Mouse (Mus musculus): Measurements from ENCODE around the gene Serpina1e.
A peak's percentile ranks its signal among the peaks of the same experiment; 100 is the strongest.
"Not testable (repeated sequence)": the region's sequence is repeated elsewhere in the genome, so short reads cannot be mapped to it uniquely, and the experiment has no call there.

Gene Serpina1e

DNA sequence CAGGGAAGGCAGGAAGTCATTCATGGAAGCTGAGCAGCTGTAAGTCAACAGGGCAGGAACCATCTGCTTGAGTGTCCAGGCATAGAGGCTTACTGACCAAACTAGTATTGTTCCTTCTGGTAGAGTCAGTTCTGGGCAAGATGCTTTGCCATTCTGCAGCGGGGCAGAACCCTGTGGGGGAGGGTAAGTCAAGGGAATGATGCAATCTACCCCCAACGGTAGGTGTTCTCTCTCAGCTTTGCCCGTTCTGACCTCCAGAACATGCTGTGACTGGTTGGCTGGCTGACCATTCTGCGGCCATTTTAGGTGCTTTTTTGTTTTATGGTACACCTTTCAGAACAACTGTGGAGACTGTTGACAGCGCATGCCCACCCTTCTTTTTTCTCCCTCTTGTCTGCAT is 3.6 kb upstream of the Serpina1e start:
- DNase-seq: no peak

- no peak for DNase-seq
These were observed 2.9 kb upstream of the Serpina1e start for GRCm38 (mm10) chr12:103961716-103962115.

- not testable (repeated sequence) for DNase-seq
These were observed 2.2 kb downstream of the Serpina1e start for GRCm38 (mm10) chr12:103956555-103956954.

DNA sequence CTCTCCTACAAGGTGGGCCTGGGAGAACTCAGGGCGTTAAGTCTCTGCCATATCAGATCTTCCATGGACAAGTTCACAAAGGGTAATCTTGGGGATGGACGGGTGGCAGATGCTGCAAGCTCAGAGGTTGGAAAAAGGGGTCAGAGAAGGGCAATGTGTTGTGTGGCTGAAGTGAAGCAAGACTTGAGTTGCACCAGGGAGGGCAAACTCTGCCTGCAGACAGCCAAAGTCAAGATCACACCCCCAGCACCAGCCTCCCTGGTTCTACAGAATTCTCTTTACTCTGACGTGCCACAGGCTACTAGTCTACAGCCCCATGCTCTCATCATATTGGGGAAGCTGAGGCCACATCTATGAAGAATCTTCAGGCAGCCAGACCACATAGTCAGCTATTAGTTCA is 5.8 kb downstream of the Serpina1e start:
- not testable (repeated sequence) for DNase-seq

- no peak for DNase-seq
These were observed 12.5 kb downstream of the Serpina1e start for GRCm38 (mm10) chr12:103946243-103946642.

- DNase-seq: not testable (repeated sequence)
These were observed 49.6 kb downstream of the Serpina1e start for GRCm38 (mm10) chr12:103909181-103909580.

DNA sequence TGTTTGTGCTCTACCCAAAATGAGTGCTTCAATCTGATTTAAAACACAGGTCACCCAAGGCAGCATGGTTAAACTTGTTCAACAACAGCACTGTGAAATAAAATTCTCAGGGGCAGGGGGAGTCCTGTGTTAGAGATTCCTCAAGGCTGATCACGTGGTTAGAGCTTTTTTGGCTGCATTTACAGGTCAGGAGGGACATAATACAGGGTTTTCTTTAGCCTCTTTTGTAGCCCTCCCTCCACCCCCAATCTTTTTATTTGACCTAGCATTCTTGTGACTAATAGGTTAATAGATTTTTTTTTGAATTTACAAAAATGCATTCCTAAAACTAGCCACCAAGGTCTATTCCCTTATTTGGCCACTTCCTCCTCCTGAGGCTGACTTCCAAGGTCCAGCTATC is 51.0 kb downstream of the Serpina1e start:
- not testable (repeated sequence) for DNase-seq

DNA sequence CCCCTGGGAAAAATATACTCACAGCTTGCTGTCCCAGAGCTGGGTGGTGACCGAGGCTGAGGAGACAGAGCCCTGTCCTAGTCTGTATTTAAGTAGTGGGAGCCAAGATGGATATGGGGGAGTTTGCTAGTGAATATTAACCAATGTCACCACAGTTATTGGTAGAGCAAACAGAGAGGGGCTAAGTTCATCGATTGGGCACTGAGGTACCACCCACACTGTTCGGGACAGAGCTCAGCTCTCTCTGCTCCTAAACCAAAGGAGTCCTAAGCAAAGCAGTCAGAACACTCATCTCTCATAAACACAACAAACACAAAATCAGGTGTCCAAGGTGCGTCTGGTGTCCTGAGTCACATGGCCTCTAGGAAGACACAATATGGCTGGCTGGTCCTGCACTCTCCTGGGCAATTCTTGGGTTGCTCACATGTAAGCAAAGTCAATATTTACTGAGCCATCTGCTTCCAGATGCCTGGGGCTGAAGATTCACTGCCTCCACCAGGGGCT is 53.9 kb downstream of the Serpina1e start, which contains the start of gene Serpina1c:
Serpina1c (minus strand) TSS at position 51 of the 504 bp plus-strand sequence.
- not testable (repeated sequence) for DNase-seq

DNA sequence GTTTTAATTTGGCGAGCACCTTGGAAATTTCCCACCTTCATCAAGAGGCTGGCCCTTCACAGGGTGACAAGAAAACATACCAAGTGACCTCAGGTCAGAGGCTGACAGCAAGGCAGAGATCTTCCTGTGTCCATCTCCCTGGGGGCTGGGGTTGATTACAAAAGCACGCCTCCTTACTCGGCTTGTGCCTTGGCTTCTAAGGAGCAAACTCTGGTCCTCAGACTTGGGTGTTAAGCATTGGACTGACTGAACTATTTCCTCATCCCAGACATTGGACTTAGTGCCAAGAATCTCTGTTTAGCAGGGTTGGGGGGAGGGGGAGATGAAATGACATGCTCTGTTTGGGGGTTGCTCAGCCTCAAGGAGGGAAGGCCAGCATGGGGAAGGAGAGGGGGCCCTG is 56.8 kb downstream of the Serpina1e start:
- peak; percentile 50 for DNase-seq
